Mouse (Mus musculus): ENCODE results near the gene Wdr76. TPM values are rescaled to one million over a fixed set of nuclear protein-coding genes. Genes with fewer than 3 reads are reported as not detected.

Gene Wdr76
- polyA plus RNA-seq, 1 experiment, result 2.4 TPM

- H3K4me3 ChIP-seq, result no peak overlapping the region
- no peaks in the 10 kb centered on the region for H3K27me3 ChIP-seq (ENCODE audit: control insufficient read depth, insufficient read depth, insufficient read length)
- no peak for TF ChIP-seq POLR2A (IDR thresholded peaks at IDR 0.05; ENCODE audit: insufficient read length, low read depth)
- TF ChIP-seq E2F4 (IDR thresholded peaks at IDR 0.05; ENCODE audit: insufficient read depth), result no peak
- TF ChIP-seq USF1 (IDR thresholded peaks at IDR 0.05; ENCODE audit: low read depth), result no peak
- no peak for TF ChIP-seq SRF (IDR thresholded peaks at IDR 0.05; ENCODE audit: control insufficient read depth, insufficient read length, low read depth)
- TF ChIP-seq MYOG (IDR thresholded peaks at IDR 0.05; ENCODE audit: control insufficient read depth in 1 of 3, insufficient read depth in 1 of 3, insufficient read length in 2 of 3, low read depth in 2 of 3), result no peak
- TF ChIP-seq CEBPB (IDR thresholded peaks at IDR 0.05; ENCODE audit: insufficient read depth, poor library complexity, severe bottlenecking), result no peak
- TF ChIP-seq MAX (IDR thresholded peaks at IDR 0.05; ENCODE audit: low read depth), result no peak
- no peak for TF ChIP-seq POLR2AphosphoS2 (IDR thresholded peaks at IDR 0.05; ENCODE audit: insufficient read length, low read depth)
- no peak for TF ChIP-seq MYOD1 (IDR thresholded peaks at IDR 0.05; ENCODE audit: control insufficient read depth in 1 of 3, insufficient read length in 2 of 3, low read depth in 2 of 3)
- TF ChIP-seq TCF3 (IDR thresholded peaks at IDR 0.05; ENCODE audit: insufficient read length, low read depth), result no peak
- no peak for TF ChIP-seq REST (IDR thresholded peaks at IDR 0.05; ENCODE audit: insufficient read depth, insufficient read length)
- H3K4me2 ChIP-seq (ENCODE audit: low read depth), result no peak overlapping the region
- H3K36me3 ChIP-seq (ENCODE audit: control insufficient read depth, insufficient read depth), result peaks cover 11% of the 10 kb centered on the region
- no peak overlapping the region for H3ac ChIP-seq (ENCODE audit: control insufficient read depth, insufficient read length)
- H3K79me2 ChIP-seq (ENCODE audit: control insufficient read depth, insufficient read depth), result no peaks in the 10 kb centered on the region
These were observed 38.3 kb downstream of the Wdr76 start for GRCm38 (mm10) chr2:121544829-121545228.

DNA sequence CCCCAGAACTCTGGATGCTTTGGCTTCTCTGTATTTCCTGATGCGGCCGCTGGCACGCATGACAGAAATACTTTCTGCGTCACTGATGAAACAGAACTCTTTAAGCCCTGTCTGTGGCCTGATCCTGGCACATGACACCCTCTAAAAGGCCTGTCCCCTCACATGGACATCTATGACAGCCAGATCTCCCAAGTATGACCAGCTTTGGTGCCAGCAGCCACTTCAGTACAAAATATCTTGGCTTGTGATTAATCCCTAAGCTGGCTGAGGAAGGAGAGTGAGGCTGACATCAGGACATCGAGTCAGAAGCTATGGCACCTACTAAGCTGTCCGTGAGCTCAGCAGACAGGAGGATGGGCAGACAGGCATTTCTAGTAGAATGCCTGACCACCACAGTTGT, 43.1 kb downstream of the Wdr76 start:
- Histone ChIP-seq H3K36me3 (ENCODE audit: control insufficient read depth, insufficient read depth) (peaks cover 6% of the 10 kb centered on the region), H3K4me2 (ENCODE audit: low read depth) (no peak overlapping the region), H3ac (ENCODE audit: control insufficient read depth, insufficient read length) (no peak overlapping the region), H3K79me2 (ENCODE audit: control insufficient read depth, insufficient read depth) (no peaks in the 10 kb centered on the region), H3K27me3 (ENCODE audit: control insufficient read depth, insufficient read depth, insufficient read length) (no peaks in the 10 kb centered on the region), H3K4me3 (no peak overlapping the region)
- TF ChIP-seq TCF12 (IDR thresholded peaks at IDR 0.05; ENCODE audit: insufficient read depth, poor library complexity, severe bottlenecking), result no peak
- no peak for TF ChIP-seq TCF3 (IDR thresholded peaks at IDR 0.05; ENCODE audit: insufficient read length, low read depth)
- no peak for TF ChIP-seq MYOG (IDR thresholded peaks at IDR 0.05; ENCODE audit: control insufficient read depth in 1 of 3, insufficient read depth in 1 of 3, insufficient read length in 2 of 3, low read depth in 2 of 3)
- TF ChIP-seq POLR2AphosphoS2 (IDR thresholded peaks at IDR 0.05; ENCODE audit: insufficient read length, low read depth), result no peak
- TF ChIP-seq SRF (IDR thresholded peaks at IDR 0.05; ENCODE audit: control insufficient read depth, insufficient read length, low read depth), result no peak
- no peak for TF ChIP-seq USF1 (IDR thresholded peaks at IDR 0.05; ENCODE audit: low read depth)
- no peak for TF ChIP-seq E2F4 (IDR thresholded peaks at IDR 0.05; ENCODE audit: insufficient read depth)
- TF ChIP-seq MAX (IDR thresholded peaks at IDR 0.05; ENCODE audit: low read depth), result no peak

GRCm38 (mm10) chr2:121551271-121551670, 44.7 kb downstream of the Wdr76 start:
- no peaks in the 10 kb centered on the region for H3K27me3 ChIP-seq (ENCODE audit: control insufficient read depth, insufficient read depth, insufficient read length)
- TF ChIP-seq USF1 (IDR thresholded peaks at IDR 0.05; ENCODE audit: low read depth) (no peak), MYOG (IDR thresholded peaks at IDR 0.05; ENCODE audit: control insufficient read depth in 1 of 3, insufficient read depth in 1 of 3, insufficient read length in 2 of 3, low read depth in 2 of 3) (no peak), POLR2A (IDR thresholded peaks at IDR 0.05; ENCODE audit: insufficient read length, low read depth) (no peak), MAX (IDR thresholded peaks at IDR 0.05; ENCODE audit: low read depth) (no peak), REST (IDR thresholded peaks at IDR 0.05; ENCODE audit: insufficient read depth, insufficient read length) (no peak), CEBPB (IDR thresholded peaks at IDR 0.05; ENCODE audit: insufficient read depth, poor library complexity, severe bottlenecking) (no peak), MYOD1 (IDR thresholded peaks at IDR 0.05; ENCODE audit: control insufficient read depth in 1 of 3, insufficient read length in 2 of 3, low read depth in 2 of 3) (no peak), POLR2AphosphoS2 (IDR thresholded peaks at IDR 0.05; ENCODE audit: insufficient read length, low read depth) (no peak), TCF12 (IDR thresholded peaks at IDR 0.05; ENCODE audit: insufficient read depth, poor library complexity, severe bottlenecking) (no peak), TCF3 (IDR thresholded peaks at IDR 0.05; ENCODE audit: insufficient read length, low read depth) (no peak), SRF (IDR thresholded peaks at IDR 0.05; ENCODE audit: control insufficient read depth, insufficient read length, low read depth) (no peak), E2F4 (IDR thresholded peaks at IDR 0.05; ENCODE audit: insufficient read depth) (no peak)
- H3K79me2 ChIP-seq (ENCODE audit: control insufficient read depth, insufficient read depth), result no peaks in the 10 kb centered on the region
- H3K36me3 ChIP-seq (ENCODE audit: control insufficient read depth, insufficient read depth), result peaks cover 4% of the 10 kb centered on the region
- no peak overlapping the region for H3K4me2 ChIP-seq (ENCODE audit: low read depth)
- H3K4me3 ChIP-seq, result no peak overlapping the region
- H3ac ChIP-seq (ENCODE audit: control insufficient read depth, insufficient read length), result no peak overlapping the region

GRCm38 (mm10) chr2:121563117-121563516, 56.6 kb downstream of the Wdr76 start:
- no peaks in the 10 kb centered on the region for H3K27me3 ChIP-seq (ENCODE audit: control insufficient read depth, insufficient read depth, insufficient read length)
- H3ac ChIP-seq (ENCODE audit: control insufficient read depth, insufficient read length), result no peak overlapping the region
- H3K79me2 ChIP-seq (ENCODE audit: control insufficient read depth, insufficient read depth), result no peaks in the 10 kb centered on the region
- H3K4me3 ChIP-seq, result no peak overlapping the region
- TF ChIP-seq SRF (IDR thresholded peaks at IDR 0.05; ENCODE audit: control insufficient read depth, insufficient read length, low read depth) (no peak), MYOG (IDR thresholded peaks at IDR 0.05; ENCODE audit: control insufficient read depth in 1 of 3, insufficient read depth in 1 of 3, insufficient read length in 2 of 3, low read depth in 2 of 3) (no peak), REST (IDR thresholded peaks at IDR 0.05; ENCODE audit: insufficient read depth, insufficient read length) (no peak), E2F4 (IDR thresholded peaks at IDR 0.05; ENCODE audit: insufficient read depth) (no peak), TCF3 (IDR thresholded peaks at IDR 0.05; ENCODE audit: insufficient read length, low read depth) (no peak), POLR2A (IDR thresholded peaks at IDR 0.05; ENCODE audit: insufficient read length, low read depth) (no peak), MAX (IDR thresholded peaks at IDR 0.05; ENCODE audit: low read depth) (no peak), POLR2AphosphoS2 (IDR thresholded peaks at IDR 0.05; ENCODE audit: insufficient read length, low read depth) (no peak), MYOD1 (IDR thresholded peaks at IDR 0.05; ENCODE audit: control insufficient read depth in 1 of 3, insufficient read length in 2 of 3, low read depth in 2 of 3) (no peak), TCF12 (IDR thresholded peaks at IDR 0.05; ENCODE audit: insufficient read depth, poor library complexity, severe bottlenecking) (no peak), CEBPB (IDR thresholded peaks at IDR 0.05; ENCODE audit: insufficient read depth, poor library complexity, severe bottlenecking) (no peak), USF1 (IDR thresholded peaks at IDR 0.05; ENCODE audit: low read depth) (no peak)
- H3K36me3 ChIP-seq (ENCODE audit: control insufficient read depth, insufficient read depth), result no peaks in the 10 kb centered on the region
- H3K4me2 ChIP-seq (ENCODE audit: low read depth), result no peak overlapping the region
